Mouse (Mus musculus): ENCODE results near the gene Ric3. TPM values are rescaled to one million over a fixed set of nuclear protein-coding genes. Genes with fewer than 3 reads are reported as not detected.

Ric3 gene
- polyA plus RNA-seq, 1 experiment = 7.8 TPM

- Histone ChIP-seq H3K27ac (replicated peaks; ENCODE audit: low read depth, low read length) (no peak overlapping the region), H3K4me1 (ENCODE audit: control insufficient read depth, insufficient read depth, insufficient read length, low read length) (no peaks in the 10 kb centered on the region), H3K4me3 (ENCODE audit: insufficient read depth, low read depth, low read length) (no peak overlapping the region)
These were observed 55.4 kb downstream of the Ric3 start for GRCm38 (mm10) chr7:109027721-109028120.

GRCm38 (mm10) chr7:109026976-109027375 lies 56.2 kb downstream of the Ric3 start:
- Histone ChIP-seq H3K4me1 (ENCODE audit: control insufficient read depth, insufficient read depth, insufficient read length, low read length) (no peaks in the 10 kb centered on the region), H3K27ac (replicated peaks; ENCODE audit: low read depth, low read length) (no peak overlapping the region), H3K4me3 (ENCODE audit: insufficient read depth, low read depth, low read length) (no peak overlapping the region)

- no peak overlapping the region for H3K4me3 ChIP-seq (ENCODE audit: insufficient read depth, low read depth, low read length)
- no peaks in the 10 kb centered on the region for H3K4me1 ChIP-seq (ENCODE audit: control insufficient read depth, insufficient read depth, insufficient read length, low read length)
- H3K27ac ChIP-seq (replicated peaks; ENCODE audit: low read depth, low read length) = no peak overlapping the region
These were observed 57.4 kb downstream of the Ric3 start for GRCm38 (mm10) chr7:109025743-109026142.

- Histone ChIP-seq H3K27ac (replicated peaks; ENCODE audit: low read depth, low read length) (no peak overlapping the region), H3K4me3 (ENCODE audit: insufficient read depth, low read depth, low read length) (no peak overlapping the region), H3K4me1 (ENCODE audit: control insufficient read depth, insufficient read depth, insufficient read length, low read length) (no peaks in the 10 kb centered on the region)
These were observed 61.7 kb downstream of the Ric3 start for GRCm38 (mm10) chr7:109021428-109021827.

- Histone ChIP-seq H3K27ac (replicated peaks; ENCODE audit: low read depth, low read length) (no peak overlapping the region), H3K4me1 (ENCODE audit: control insufficient read depth, insufficient read depth, insufficient read length, low read length) (no peaks in the 10 kb centered on the region), H3K4me3 (ENCODE audit: insufficient read depth, low read depth, low read length) (no peak overlapping the region)
These were observed 63.9 kb downstream of the Ric3 start for GRCm38 (mm10) chr7:109019243-109019642.

GRCm38 (mm10) chr7:109016378-109016923 lies 66.7 kb downstream of the Ric3 start:
- no peak overlapping the region for H3K4me3 ChIP-seq (ENCODE audit: insufficient read depth, low read depth, low read length)
- H3K4me1 ChIP-seq (ENCODE audit: control insufficient read depth, insufficient read depth, insufficient read length, low read length) = no peaks in the 10 kb centered on the region
- no peak overlapping the region for H3K27ac ChIP-seq (replicated peaks; ENCODE audit: low read depth, low read length)

GRCm38 (mm10) chr7:109014851-109015250 lies 68.3 kb downstream of the Ric3 start:
- Histone ChIP-seq H3K4me3 (ENCODE audit: insufficient read depth, low read depth, low read length) (no peak overlapping the region), H3K27ac (replicated peaks; ENCODE audit: low read depth, low read length) (no peak overlapping the region), H3K4me1 (ENCODE audit: control insufficient read depth, insufficient read depth, insufficient read length, low read length) (no peaks in the 10 kb centered on the region; the same call in 1 of the 2 replicates)

GRCm38 (mm10) chr7:109012998-109013625 lies 70.0 kb downstream of the Ric3 start:
- no peaks in the 10 kb centered on the region; the same call in 1 of the 2 replicates for H3K4me1 ChIP-seq (ENCODE audit: control insufficient read depth, insufficient read depth, insufficient read length, low read length)
- H3K27ac ChIP-seq (replicated peaks; ENCODE audit: low read depth, low read length) = no peak overlapping the region
- H3K4me3 ChIP-seq (ENCODE audit: insufficient read depth, low read depth, low read length) = no peak overlapping the region

GRCm38 (mm10) chr7:109012575-109012974 lies 70.6 kb downstream of the Ric3 start:
- Histone ChIP-seq H3K4me1 (ENCODE audit: control insufficient read depth, insufficient read depth, insufficient read length, low read length) (no peaks in the 10 kb centered on the region; the same call in 1 of the 2 replicates), H3K27ac (replicated peaks; ENCODE audit: low read depth, low read length) (no peak overlapping the region), H3K4me3 (ENCODE audit: insufficient read depth, low read depth, low read length) (no peak overlapping the region)

- Histone ChIP-seq H3K27ac (replicated peaks; ENCODE audit: low read depth, low read length) (no peak overlapping the region), H3K4me3 (ENCODE audit: insufficient read depth, low read depth, low read length) (no peak overlapping the region), H3K4me1 (ENCODE audit: control insufficient read depth, insufficient read depth, insufficient read length, low read length) (no peaks in the 10 kb centered on the region; the same call in 1 of the 2 replicates)
These were observed 71.4 kb downstream of the Ric3 start for GRCm38 (mm10) chr7:109011596-109012180.

- no peak overlapping the region for H3K27ac ChIP-seq (replicated peaks; ENCODE audit: low read depth, low read length)
- H3K4me1 ChIP-seq (ENCODE audit: control insufficient read depth, insufficient read depth, insufficient read length, low read length) = no peaks in the 10 kb centered on the region; the same call in 1 of the 2 replicates
- H3K4me3 ChIP-seq (ENCODE audit: insufficient read depth, low read depth, low read length) = peak overlapping the region; percentile 51
These were observed 72.2 kb downstream of the Ric3 start for GRCm38 (mm10) chr7:109010720-109011595.

- Histone ChIP-seq H3K27ac (replicated peaks; ENCODE audit: low read depth, low read length) (no peak overlapping the region), H3K4me3 (ENCODE audit: insufficient read depth, low read depth, low read length) (no peak overlapping the region), H3K4me1 (ENCODE audit: control insufficient read depth, insufficient read depth, insufficient read length, low read length) (no peaks in the 10 kb centered on the region; the same call in 1 of the 2 replicates)
These were observed 73.9 kb downstream of the Ric3 start for GRCm38 (mm10) chr7:109009260-109009659.

GRCm38 (mm10) chr7:109003653-109004052 lies 79.5 kb downstream of the Ric3 start:
- H3K4me3 ChIP-seq (ENCODE audit: insufficient read depth, low read depth, low read length) = no peak overlapping the region
- H3K27ac ChIP-seq (replicated peaks; ENCODE audit: low read depth, low read length) = no peak overlapping the region
- H3K4me1 ChIP-seq (ENCODE audit: control insufficient read depth, insufficient read depth, insufficient read length, low read length) = no peaks in the 10 kb centered on the region

GRCm38 (mm10) chr7:109001971-109002370 lies 81.2 kb downstream of the Ric3 start:
- Histone ChIP-seq H3K4me3 (ENCODE audit: insufficient read depth, low read depth, low read length) (no peak overlapping the region), H3K4me1 (ENCODE audit: control insufficient read depth, insufficient read depth, insufficient read length, low read length) (no peaks in the 10 kb centered on the region), H3K27ac (replicated peaks; ENCODE audit: low read depth, low read length) (no peak overlapping the region)

GRCm38 (mm10) chr7:109000315-109000954 lies 82.7 kb downstream of the Ric3 start:
- H3K4me1 ChIP-seq (ENCODE audit: control insufficient read depth, insufficient read depth, insufficient read length, low read length) = no peaks in the 10 kb centered on the region
- H3K27ac ChIP-seq (replicated peaks; ENCODE audit: low read depth, low read length) = no peak overlapping the region
- no peak overlapping the region for H3K4me3 ChIP-seq (ENCODE audit: insufficient read depth, low read depth, low read length)
